Mouse (Mus musculus) liver, postnatal 0 days (tissue): ENCODE data around the gene Gusb.

ENCODE experiments used
- CTCF ChIP-seq: sonication (generic); IDR thresholded peaks from 2 replicates; pipeline ENCODE4 v1.5.1; 2016; ENCODE audit warnings: antibody characterized with exemption, low read depth
- EP300 ChIP-seq: IDR thresholded peaks from 2 replicates; pipeline ENCODE4 v1.6.1; 2016; ENCODE audit warnings: antibody characterized with exemption, low read depth, mild to moderate bottlenecking

DNA sequence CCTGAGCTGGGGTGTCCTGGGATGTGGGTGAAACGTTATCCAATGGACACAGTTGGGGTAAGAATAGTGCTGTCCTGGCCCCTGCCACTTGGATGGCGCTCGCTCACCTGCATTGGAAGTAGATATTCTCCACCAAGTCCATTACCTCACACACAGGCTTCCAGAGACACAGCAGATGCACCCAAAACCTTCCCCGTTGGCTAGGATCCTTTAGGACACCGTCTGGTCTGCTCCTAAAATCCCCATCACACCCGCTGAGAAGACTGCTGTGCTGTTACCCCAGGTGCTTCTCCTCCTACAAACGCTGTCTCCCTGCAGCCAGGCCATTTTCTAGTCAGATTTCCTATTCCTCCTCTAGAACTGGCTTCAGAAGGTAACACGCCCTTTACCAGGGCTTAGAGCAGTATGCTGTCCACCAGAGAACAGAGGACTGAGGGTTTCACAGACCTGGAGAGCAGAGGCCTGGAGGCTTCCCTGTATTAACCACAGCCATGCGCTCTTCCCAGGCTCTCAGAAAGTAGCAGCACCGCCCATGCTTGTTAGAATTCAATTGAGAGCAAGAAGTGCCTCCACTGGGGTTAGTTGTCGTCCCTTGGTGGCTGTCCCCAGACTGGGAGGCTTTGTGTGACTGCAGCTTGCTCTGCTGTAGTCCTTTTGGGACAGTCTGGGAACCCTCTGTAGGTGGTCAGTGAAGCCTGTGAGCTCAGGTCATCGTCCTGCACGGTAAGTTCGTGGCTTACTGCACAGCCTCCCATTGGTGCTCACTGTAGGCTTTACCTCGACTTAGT, 48.4 kb upstream of the Gusb start:
- no peak for TF ChIP-seq CTCF
- no peak for TF ChIP-seq EP300
